Mouse (Mus musculus): Measurements from ENCODE around the gene Ifna13. TPM values are rescaled to one million over a fixed set of nuclear protein-coding genes. Genes with fewer than 3 reads are reported as not detected.

Gene Ifna13
- polyA plus RNA-seq, 1 experiment from 2014 or later: not detected

- WGBS: 54% methylated on average over 8 of the region's 8 CpGs
Observed at GRCm38 (mm10) chr4:88640704-88641076, 3.6 kb downstream of the Ifna13 start.

GRCm38 (mm10) chr4:88634311-88634710 is 9.9 kb downstream of the Ifna13 start, which contains the start of gene C87499:
Gene C87499, minus strand, starts transcription at chr4:88634411.
- Histone ChIP-seq H3K9me3 (no peaks in the 10 kb centered on the region), H3K9ac (no peak within 1 kb of the TSS), H3K27me3 (replicated peaks) (no peaks in the 10 kb centered on the region), H3K36me3 (no peaks in the 10 kb centered on the region), H3K27ac (replicated peaks) (no peak within 1 kb of the TSS), H3K4me1 (no peaks in the 10 kb centered on the region), H3K4me3 (no peak within 1 kb of the TSS), H3K4me2 (no peak within 1 kb of the TSS)
- 78% methylated on average over 4 of the region's 4 CpGs for WGBS
- no peak for ATAC-seq (ENCODE audit: extremely low read depth, insufficient number of reproducible peaks, low FRiP score, low TSS enrichment)

More at GRCm38 (mm10) chr4:88640704-88641076, 3.6 kb downstream of the Ifna13 start:
- no peaks in the 10 kb centered on the region for H3K36me3 ChIP-seq
- H3K9ac ChIP-seq: peak overlapping the region; percentile 77
- no peaks in the 10 kb centered on the region for H3K27me3 ChIP-seq (replicated peaks)
- H3K4me2 ChIP-seq: peak overlapping the region; percentile 69
- H3K4me3 ChIP-seq: peak overlapping the region; percentile 60
- no peak overlapping the region for H3K27ac ChIP-seq (replicated peaks)
- no peak for ATAC-seq (ENCODE audit: extremely low read depth, insufficient number of reproducible peaks, low FRiP score, low TSS enrichment)
- H3K4me1 ChIP-seq: no peaks in the 10 kb centered on the region
- no peaks in the 10 kb centered on the region for H3K9me3 ChIP-seq

GRCm38 (mm10) chr4:88603276-88603675 is 41.0 kb downstream of the Ifna13 start, which contains the start of gene Ifna12:
Gene Ifna12, minus strand, starts transcription at chr4:88603376.
- H3K9ac ChIP-seq: no peak within 1 kb of the TSS
- H3K4me2 ChIP-seq: no peak within 1 kb of the TSS
- no peak for ATAC-seq (ENCODE audit: extremely low read depth, insufficient number of reproducible peaks, low FRiP score, low TSS enrichment)
- no peaks in the 10 kb centered on the region for H3K36me3 ChIP-seq
- H3K27me3 ChIP-seq (replicated peaks): no peaks in the 10 kb centered on the region
- no peak within 1 kb of the TSS for H3K4me3 ChIP-seq
- no peak within 1 kb of the TSS for H3K27ac ChIP-seq (replicated peaks)
- H3K4me1 ChIP-seq: no peaks in the 10 kb centered on the region
- no peaks in the 10 kb centered on the region for H3K9me3 ChIP-seq

Other genes starting within 250 kb of the Ifna13 start
- 9.3 and 10.4 TPM in 2 replicates for gene Hacd4, start 205.5 kb downstream of the Ifna13 start, polyA plus RNA-seq (2015; fragmentation: Nextera tagmentation; extraction: Ambion mirVana)
- gene Ifnb1, start 121.7 kb downstream of the Ifna13 start, polyA plus RNA-seq (2015; fragmentation: Nextera tagmentation; extraction: Ambion mirVana): not detected in 2 replicates
- gene Ifna15, start 86.2 kb downstream of the Ifna13 start, polyA plus RNA-seq (2015; fragmentation: Nextera tagmentation; extraction: Ambion mirVana): not detected in 2 replicates
- not detected in 2 replicates for gene Ifna14, start 72.7 kb downstream of the Ifna13 start, polyA plus RNA-seq (2015; fragmentation: Nextera tagmentation; extraction: Ambion mirVana)
- gene Ifna9, start 52.1 kb downstream of the Ifna13 start, polyA plus RNA-seq (2015; fragmentation: Nextera tagmentation; extraction: Ambion mirVana): not detected in 2 replicates
- gene Ifna12, start 41.1 kb downstream of the Ifna13 start, polyA plus RNA-seq (2015; fragmentation: Nextera tagmentation; extraction: Ambion mirVana): not detected in 2 replicates
- gene C87499, start 10.0 kb downstream of the Ifna13 start, polyA plus RNA-seq (2015; fragmentation: Nextera tagmentation; extraction: Ambion mirVana): not detected in 2 replicates
- gene Ifna16, start 32.5 kb upstream of the Ifna13 start, polyA plus RNA-seq (2015; fragmentation: Nextera tagmentation; extraction: Ambion mirVana): not detected in 2 replicates
- not detected in 2 replicates for gene Ifna2, start 39.5 kb upstream of the Ifna13 start, polyA plus RNA-seq (2015; fragmentation: Nextera tagmentation; extraction: Ambion mirVana)
- not detected in 2 replicates for gene Ifnab, start 46.9 kb upstream of the Ifna13 start, polyA plus RNA-seq (2015; fragmentation: Nextera tagmentation; extraction: Ambion mirVana)
- gene Gm26566, start 77.3 kb upstream of the Ifna13 start, polyA plus RNA-seq (2015; fragmentation: Nextera tagmentation; extraction: Ambion mirVana): 0.33 and 0.84 TPM in 2 replicates
- gene Klhl9, start 78.0 kb upstream of the Ifna13 start, polyA plus RNA-seq (2015; fragmentation: Nextera tagmentation; extraction: Ambion mirVana): 70.7 and 76.5 TPM in 2 replicates
- not detected in 2 replicates for gene Gm13271, start 110.4 kb upstream of the Ifna13 start, polyA plus RNA-seq (2015; fragmentation: Nextera tagmentation; extraction: Ambion mirVana)
- gene Gm13283, start 115.7 kb upstream of the Ifna13 start, polyA plus RNA-seq (2015; fragmentation: Nextera tagmentation; extraction: Ambion mirVana): 0.20 and 0.31 TPM in 2 replicates
- 0.29 TPM in 1 of 2 replicates, not detected in the other for gene Gm13290, start 129.4 kb upstream of the Ifna13 start, polyA plus RNA-seq (2015; fragmentation: Nextera tagmentation; extraction: Ambion mirVana)
- not detected in 2 replicates for gene Gm13289, start 132.5 kb upstream of the Ifna13 start, polyA plus RNA-seq (2015; fragmentation: Nextera tagmentation; extraction: Ambion mirVana)
- not detected in 2 replicates for gene Gm13272, start 135.4 kb upstream of the Ifna13 start, polyA plus RNA-seq (2015; fragmentation: Nextera tagmentation; extraction: Ambion mirVana)
- not detected in 2 replicates for gene Ifnz, start 137.7 kb upstream of the Ifna13 start, polyA plus RNA-seq (2015; fragmentation: Nextera tagmentation; extraction: Ambion mirVana)
- gene Gm13276, start 141.2 kb upstream of the Ifna13 start, polyA plus RNA-seq (2015; fragmentation: Nextera tagmentation; extraction: Ambion mirVana): not detected in 2 replicates
- gene Gm13277, start 144.2 kb upstream of the Ifna13 start, polyA plus RNA-seq (2015; fragmentation: Nextera tagmentation; extraction: Ambion mirVana): not detected in 2 replicates
- not detected in 2 replicates for gene Gm13278, start 147.1 kb upstream of the Ifna13 start, polyA plus RNA-seq (2015; fragmentation: Nextera tagmentation; extraction: Ambion mirVana)
- not detected in 2 replicates for gene Gm13275, start 150.0 kb upstream of the Ifna13 start, polyA plus RNA-seq (2015; fragmentation: Nextera tagmentation; extraction: Ambion mirVana)
- gene Gm13279, start 152.9 kb upstream of the Ifna13 start, polyA plus RNA-seq (2015; fragmentation: Nextera tagmentation; extraction: Ambion mirVana): not detected in 2 replicates
- gene Gm13285, start 155.2 kb upstream of the Ifna13 start, polyA plus RNA-seq (2015; fragmentation: Nextera tagmentation; extraction: Ambion mirVana): 0.68 and 0.82 TPM in 2 replicates
- not detected in 2 replicates for gene Gm13287, start 158.8 kb upstream of the Ifna13 start, polyA plus RNA-seq (2015; fragmentation: Nextera tagmentation; extraction: Ambion mirVana)
- not detected in 2 replicates for gene Gm13288, start 161.1 kb upstream of the Ifna13 start, polyA plus RNA-seq (2015; fragmentation: Nextera tagmentation; extraction: Ambion mirVana)
- not detected in 2 replicates for gene Ifna7, start 171.8 kb upstream of the Ifna13 start, polyA plus RNA-seq (2015; fragmentation: Nextera tagmentation; extraction: Ambion mirVana)
- gene Ifna11, start 175.5 kb upstream of the Ifna13 start, polyA plus RNA-seq (2015; fragmentation: Nextera tagmentation; extraction: Ambion mirVana): not detected in 2 replicates
- gene Ifna6, start 183.0 kb upstream of the Ifna13 start, polyA plus RNA-seq (2015; fragmentation: Nextera tagmentation; extraction: Ambion mirVana): not detected in 2 replicates
- not detected in 2 replicates for gene Ifna5, start 191.1 kb upstream of the Ifna13 start, polyA plus RNA-seq (2015; fragmentation: Nextera tagmentation; extraction: Ambion mirVana)
- not detected in 2 replicates for gene Ifna4, start 197.4 kb upstream of the Ifna13 start, polyA plus RNA-seq (2015; fragmentation: Nextera tagmentation; extraction: Ambion mirVana)
- gene Ifna1, start 205.6 kb upstream of the Ifna13 start, polyA plus RNA-seq (2015; fragmentation: Nextera tagmentation; extraction: Ambion mirVana): not detected in 2 replicates
- not detected in 2 replicates for gene Ifne, start 235.7 kb upstream of the Ifna13 start, polyA plus RNA-seq (2015; fragmentation: Nextera tagmentation; extraction: Ambion mirVana)